Comparison of ENCODE assay signal across 7 mouse cellular contexts in the genomic region with DNA sequence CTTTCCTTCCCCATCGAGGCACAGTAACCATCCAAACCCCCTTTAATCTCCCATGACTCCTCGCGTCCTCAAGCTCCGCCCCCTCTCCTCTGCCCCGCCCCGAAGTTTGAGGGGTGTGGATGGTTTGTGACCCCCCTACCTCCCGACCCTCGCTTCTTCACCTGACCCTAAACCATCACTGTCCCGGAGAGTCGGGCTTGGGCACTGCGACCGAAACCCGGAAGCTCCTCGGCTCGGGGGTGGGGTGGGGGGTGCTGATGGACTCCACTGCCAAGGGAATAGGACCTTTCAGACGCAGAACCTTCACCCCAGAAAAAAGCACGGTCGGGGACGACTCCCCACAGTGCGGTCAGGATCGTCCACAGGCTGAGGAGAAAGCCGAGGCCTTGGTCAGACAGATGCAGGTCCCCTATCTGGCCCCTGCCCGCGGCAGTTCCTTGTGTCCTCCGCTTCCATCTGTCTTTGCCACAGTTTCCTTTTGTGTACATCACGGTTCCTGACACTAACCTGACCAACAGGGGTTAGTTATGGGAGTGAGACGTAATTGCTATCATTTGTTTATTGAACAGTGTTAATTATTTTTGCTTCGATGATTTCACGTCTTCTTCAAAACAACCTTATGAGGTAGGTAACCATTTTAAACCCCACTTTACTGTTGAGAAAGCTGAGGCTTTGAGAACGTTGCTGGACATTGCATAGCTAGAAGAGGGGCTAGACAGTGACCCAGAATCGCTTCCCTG. TPM values are rescaled to one million over a fixed set of nuclear protein-coding genes. Genes with fewer than 3 reads are reported as not detected.
DNase-seq lines count a peak whose midpoint lies in the region; ATAC-seq and TF ChIP-seq lines count a peak whose summit lies in the region.

No protein-coding gene starts in this region.

- peak overlapping the region; percentile 76 for H3K9ac ChIP-seq in forebrain, embryonic 16.5 days (replicated peaks; ENCODE audit: low read depth, low read length)
- H3K9ac ChIP-seq in liver, embryonic 14.5 days (replicated peaks) = peak overlapping the region; percentile 88
- peak overlapping the region; percentile 90 for H3K9ac ChIP-seq in stomach, postnatal 0 days (ENCODE audit: low read length)

- no peak for TF ChIP-seq CTCF in left cerebral cortex, adult 2 months (IDR thresholded peaks at IDR 0.05)
- no peak for TF ChIP-seq CTCF in bone marrow macrophage, adult 2 months (IDR thresholded peaks at IDR 0.05; ENCODE audit: low read depth, low read length)
- TF ChIP-seq CTCF in liver, embryonic 14.5 days (IDR thresholded peaks at IDR 0.05; ENCODE audit: low read depth) = no peak
- TF ChIP-seq CTCF in stomach, postnatal 0 days (IDR thresholded peaks at IDR 0.05; ENCODE audit: low read depth) = no peak

- peak; percentile 66 for ATAC-seq in forebrain, embryonic 16.5 days
- ATAC-seq in liver, embryonic 14.5 days (ENCODE audit: insufficient read depth) = peak; percentile 67
- peak; percentile 64 for ATAC-seq in stomach, postnatal 0 days (ENCODE audit: low FRiP score, low TSS enrichment)

- no peak for TF ChIP-seq EP300 in liver, embryonic 14.5 days (IDR thresholded peaks at IDR 0.05; ENCODE audit: low read depth)
- no peak for TF ChIP-seq EP300 in stomach, postnatal 0 days (optimal IDR thresholded peaks at IDR 0.05)

- WGBS in forebrain, embryonic 16.5 days = 5% methylated on average over 31 of the region's 31 CpGs
- WGBS in liver, embryonic 14.5 days (ENCODE audit: insufficient replicate concordance) = 3% methylated on average over 31 of the region's 31 CpGs
- WGBS in stomach, postnatal 0 days = 1% methylated on average over 31 of the region's 31 CpGs

- peak overlapping the region; percentile 67 for H3K4me3 ChIP-seq in left cerebral cortex, adult 2 months
- peak overlapping the region; percentile 94 for H3K4me3 ChIP-seq in bone marrow macrophage, adult 2 months (ENCODE audit: insufficient read depth, low read length)
- H3K4me3 ChIP-seq in forebrain, embryonic 16.5 days (replicated peaks; ENCODE audit: low read length) = peak overlapping the region; percentile 68
- peak overlapping the region; percentile 78 to 81 for H3K4me3 ChIP-seq in liver, embryonic 14.5 days (ENCODE audit: insufficient read depth in 1 of 2, low read depth in 2 of 2, low read length in 2 of 2)
- H3K4me3 ChIP-seq in stomach, postnatal 0 days (ENCODE audit: low read depth, low read length) = peak overlapping the region; percentile 71

- intact Hi-C loops in left cerebral cortex, adult 2 months (cut with DNase I) = no loop called here
- intact Hi-C loops in left cerebral cortex, postnatal 36 days (cut with DNase I) = no loop called here

- peak overlapping the region; percentile 92 for H3K27ac ChIP-seq in left cerebral cortex, adult 2 months
- H3K27ac ChIP-seq in bone marrow macrophage, adult 2 months (ENCODE audit: insufficient read depth, low read depth, low read length) = peak overlapping the region; percentile 91
- peak overlapping the region; percentile 83 for H3K27ac ChIP-seq in forebrain, embryonic 16.5 days (ENCODE audit: low read length)
- H3K27ac ChIP-seq in liver, embryonic 14.5 days = peak overlapping the region; percentile 58
- peak overlapping the region; percentile 90 for H3K27ac ChIP-seq in stomach, postnatal 0 days (replicated peaks)

- H3K36me3 ChIP-seq in forebrain, embryonic 16.5 days (ENCODE audit: control insufficient read depth, insufficient read depth) = no peaks in the 10 kb centered on the region; the same call in 1 of the 2 replicates
- H3K36me3 ChIP-seq in liver, embryonic 14.5 days (replicated peaks; ENCODE audit: control insufficient read depth, insufficient read depth, low read depth) = peaks cover 2% of the 10 kb centered on the region
- H3K36me3 ChIP-seq in stomach, postnatal 0 days (ENCODE audit: control insufficient read depth, insufficient read depth, low read length) = peaks cover 7% of the 10 kb centered on the region

- no peaks in the 10 kb centered on the region for H3K27me3 ChIP-seq in forebrain, embryonic 16.5 days (replicated peaks; ENCODE audit: control insufficient read depth, insufficient read depth, low read length)
- H3K27me3 ChIP-seq in liver, embryonic 14.5 days (ENCODE audit: control insufficient read depth, insufficient read depth, low read length) = no peaks in the 10 kb centered on the region
- H3K27me3 ChIP-seq in stomach, postnatal 0 days (ENCODE audit: control insufficient read depth, insufficient read depth, low read length) = no peaks in the 10 kb centered on the region

- H3K4me2 ChIP-seq in forebrain, embryonic 16.5 days (ENCODE audit: low read length) = peak overlapping the region; percentile 75
- H3K4me2 ChIP-seq in liver, embryonic 14.5 days (ENCODE audit: low read depth) = peak overlapping the region; percentile 69
- H3K4me2 ChIP-seq in stomach, postnatal 0 days (replicated peaks; ENCODE audit: low read depth) = peak overlapping the region; percentile 79

- H3K9me3 ChIP-seq in forebrain, embryonic 16.5 days (ENCODE audit: control insufficient read depth, low read length) = no peaks in the 10 kb centered on the region
- H3K9me3 ChIP-seq in liver, embryonic 14.5 days (ENCODE audit: control insufficient read depth, low read length) = no peaks in the 10 kb centered on the region
- H3K9me3 ChIP-seq in stomach, postnatal 0 days (ENCODE audit: control insufficient read depth, low read length) = no peaks in the 10 kb centered on the region

- H3K4me1 ChIP-seq in bone marrow macrophage, adult 2 months (ENCODE audit: control insufficient read depth, insufficient read depth, low read length) = peaks cover 7% of the 10 kb centered on the region; the same call in 1 of the 2 replicates
- peaks cover 13% of the 10 kb centered on the region for H3K4me1 ChIP-seq in forebrain, embryonic 16.5 days (replicated peaks; ENCODE audit: control insufficient read depth, insufficient read depth, low read length)
- H3K4me1 ChIP-seq in liver, embryonic 14.5 days (replicated peaks; ENCODE audit: control insufficient read depth in 2 of 2, insufficient read depth in 2 of 2, low read length in 1 of 2) = peaks cover 9 to 24% of the 10 kb centered on the region in 2 experiments
- H3K4me1 ChIP-seq in stomach, postnatal 0 days (replicated peaks; ENCODE audit: control insufficient read depth, insufficient read depth) = no peaks in the 10 kb centered on the region

- no peak for TF ChIP-seq POLR2A in bone marrow macrophage, adult 2 months (IDR thresholded peaks at IDR 0.05; ENCODE audit: borderline replicate concordance, low read depth, low read length)

- no peak for DNase-seq in left cerebral cortex, adult 2 months (ENCODE audit: extremely low spot score in 1 of 2, low spot score in 2 of 2)
- DNase-seq in left cerebral cortex, postnatal 36 days (ENCODE audit: low spot score in 2 of 2) = no peak
- no peak for DNase-seq in liver, embryonic 14.5 days (ENCODE audit: low read depth in 3 of 3, low spot score in 3 of 3)
- DNase-seq in stomach, postnatal 0 days (ENCODE audit: low spot score) = no peak
- DNase-seq in cerebellum, adult 9-11 months = no peak

RNA-seq across cellular contexts. Expression of a gene that starts 0.5 kb away (rescaled TPM):
- 10 to 100 TPM; 66.6 to 74.4 TPM for total RNA-seq in left cerebral cortex, adult 2 months (2021)
- total RNA-seq in left cerebral cortex, postnatal 36 days (2021) = 10 to 100 TPM; 70.8 to 77.7 TPM
- polyA plus RNA-seq in bone marrow macrophage, adult 2 months (2012; ENCODE audit: insufficient read depth, insufficient read length, missing spikeins) = 50.6 and 62.2 TPM in 2 replicates
- polyA plus RNA-seq in forebrain, embryonic 16.5 days (2015; fragmentation: Nextera tagmentation; extraction: Ambion mirVana) = 75.8 and 78.7 TPM in 2 replicates
- 19.1 and 19.8 TPM in 2 replicates for polyA plus RNA-seq in liver, embryonic 14.5 days (2012; rRNA removed)
- polyA plus RNA-seq in liver, embryonic 14.5 days (2014; fragmentation: Nextera tagmentation; extraction: Ambion mirVana) = 19.3 and 24.7 TPM in 2 replicates
- 30.3 and 31.3 TPM in 2 replicates for polyA plus RNA-seq in stomach, postnatal 0 days (2015; fragmentation: Nextera tagmentation; extraction: Ambion mirVana)

RNA-seq across cellular contexts. Expression of a gene that starts 11.2 kb away (rescaled TPM):
- total RNA-seq in left cerebral cortex, adult 2 months (2021) = 100 to 1,000 TPM; 236 to 242 TPM
- total RNA-seq in left cerebral cortex, postnatal 36 days (2021) = 100 to 1,000 TPM; 227 to 258 TPM
- polyA plus RNA-seq in bone marrow macrophage, adult 2 months (2012; ENCODE audit: insufficient read depth, insufficient read length, missing spikeins) = 32.9 and 39.8 TPM in 2 replicates
- polyA plus RNA-seq in forebrain, embryonic 16.5 days (2015; fragmentation: Nextera tagmentation; extraction: Ambion mirVana) = 28.5 and 29.5 TPM in 2 replicates
- 11.0 and 11.6 TPM in 2 replicates for polyA plus RNA-seq in liver, embryonic 14.5 days (2012; rRNA removed)
- 3.6 and 4.7 TPM in 2 replicates for polyA plus RNA-seq in liver, embryonic 14.5 days (2014; fragmentation: Nextera tagmentation; extraction: Ambion mirVana)
- 6.9 and 7.3 TPM in 2 replicates for polyA plus RNA-seq in stomach, postnatal 0 days (2015; fragmentation: Nextera tagmentation; extraction: Ambion mirVana)

RNA-seq across cellular contexts. Expression of a gene that starts 16.7 kb away (rescaled TPM):
- 1 to 10 TPM; 1.2 to 1.4 TPM for total RNA-seq in left cerebral cortex, adult 2 months (2021)
- total RNA-seq in left cerebral cortex, postnatal 36 days (2021) = 1 to 10 TPM; 1.2 to 1.7 TPM
- polyA plus RNA-seq in bone marrow macrophage, adult 2 months (2012; ENCODE audit: insufficient read depth, insufficient read length, missing spikeins) = not detected in 2 replicates
- polyA plus RNA-seq in forebrain, embryonic 16.5 days (2015; fragmentation: Nextera tagmentation; extraction: Ambion mirVana) = not detected in 2 replicates
- polyA plus RNA-seq in liver, embryonic 14.5 days (2012; rRNA removed) = 0.39 and 0.44 TPM in 2 replicates
- 0.05 and 0.08 TPM in 2 replicates for polyA plus RNA-seq in liver, embryonic 14.5 days (2014; fragmentation: Nextera tagmentation; extraction: Ambion mirVana)
- 0.04 TPM in 1 of 2 replicates, not detected in the other for polyA plus RNA-seq in stomach, postnatal 0 days (2015; fragmentation: Nextera tagmentation; extraction: Ambion mirVana)

RNA-seq across cellular contexts. Expression of a gene that starts 34.3 kb away (rescaled TPM):
- 100 to 1,000 TPM; 131 to 141 TPM for total RNA-seq in left cerebral cortex, adult 2 months (2021)
- total RNA-seq in left cerebral cortex, postnatal 36 days (2021) = 100 to 1,000 TPM; 114 to 125 TPM
- 59.0 and 59.7 TPM in 2 replicates for polyA plus RNA-seq in bone marrow macrophage, adult 2 months (2012; ENCODE audit: insufficient read depth, insufficient read length, missing spikeins)
- polyA plus RNA-seq in forebrain, embryonic 16.5 days (2015; fragmentation: Nextera tagmentation; extraction: Ambion mirVana) = 99.1 and 116 TPM in 2 replicates
- polyA plus RNA-seq in liver, embryonic 14.5 days (2012; rRNA removed) = 19.9 and 34.7 TPM in 2 replicates
- 42.5 and 48.8 TPM in 2 replicates for polyA plus RNA-seq in liver, embryonic 14.5 days (2014; fragmentation: Nextera tagmentation; extraction: Ambion mirVana)
- polyA plus RNA-seq in stomach, postnatal 0 days (2015; fragmentation: Nextera tagmentation; extraction: Ambion mirVana) = 46.6 and 46.7 TPM in 2 replicates

RNA-seq across cellular contexts. Expression of a gene that starts 36.6 kb away (rescaled TPM):
- 1 to 10 TPM; 1.0 to 2.0 TPM for total RNA-seq in left cerebral cortex, adult 2 months (2021)
- 1 to 10 TPM; 1.2 TPM for total RNA-seq in left cerebral cortex, postnatal 36 days (2021)
- polyA plus RNA-seq in bone marrow macrophage, adult 2 months (2012; ENCODE audit: insufficient read depth, insufficient read length, missing spikeins) = 6.3 and 7.2 TPM in 2 replicates
- polyA plus RNA-seq in forebrain, embryonic 16.5 days (2015; fragmentation: Nextera tagmentation; extraction: Ambion mirVana) = 5.4 and 5.5 TPM in 2 replicates
- 10.9 and 11.3 TPM in 2 replicates for polyA plus RNA-seq in liver, embryonic 14.5 days (2012; rRNA removed)
- 10.8 and 13.2 TPM in 2 replicates for polyA plus RNA-seq in liver, embryonic 14.5 days (2014; fragmentation: Nextera tagmentation; extraction: Ambion mirVana)
- 2.2 and 2.7 TPM in 2 replicates for polyA plus RNA-seq in stomach, postnatal 0 days (2015; fragmentation: Nextera tagmentation; extraction: Ambion mirVana)
